Mouse (Mus musculus) ES-CJ7 (cell line): ENCODE measurements at regions not wholly inside any gene's neighbourhood (a gene's known extent, or its start where the extent isn't known, plus 50 kb on each side); places are given as distances from the start of the nearest gene placed in this dataset.
A peak's percentile ranks its signal among the peaks of the same experiment; 100 is the strongest.

Experiments
- DNase-seq: peaks from one replicate; pipeline ENCODE4 v3.0.0; 2011; ENCODE audit warnings: low read depth, low spot score

DNA sequence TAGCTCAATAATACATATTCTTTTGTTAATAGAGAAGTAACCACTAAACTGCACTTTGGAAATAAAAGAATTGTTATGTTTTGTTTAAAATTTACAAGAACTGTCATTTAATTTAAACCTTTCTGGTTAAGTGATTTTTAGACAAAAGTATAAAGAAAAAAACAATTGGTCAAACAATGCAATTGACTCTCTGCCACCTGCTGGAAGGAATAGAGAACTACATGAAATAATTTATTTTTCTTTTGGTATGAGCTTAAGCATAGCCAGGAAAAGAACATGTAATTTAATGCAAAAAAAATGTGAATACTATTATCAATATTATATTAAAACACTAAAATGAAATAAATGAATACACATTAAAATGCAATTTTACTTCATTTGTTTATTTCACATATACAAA lies 465.5 kb upstream of the Pcdh10 start:
- DNase-seq = peak; percentile 7

DNA sequence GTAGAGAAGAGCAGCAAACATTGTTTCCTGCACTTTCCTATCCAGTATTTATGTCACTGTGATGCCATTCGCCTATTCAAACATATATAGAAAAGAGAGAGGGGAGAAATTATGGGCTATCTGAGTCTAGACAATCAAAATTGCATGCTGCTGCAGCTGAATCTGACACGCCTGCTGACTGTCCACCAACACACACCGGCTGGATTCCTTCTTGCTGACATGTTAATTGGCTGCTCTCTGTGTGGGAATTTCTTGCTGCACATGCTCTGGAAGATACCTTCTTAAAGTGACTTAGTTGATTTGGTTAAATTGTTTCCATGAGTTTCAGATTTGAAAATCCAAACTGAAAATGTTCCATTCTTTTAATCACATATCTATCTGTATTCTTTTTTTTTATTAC lies 463.9 kb upstream of the Pcdh10 start:
- DNase-seq = no peak
